Mouse (Mus musculus): ENCODE results near the gene Hist1h3d.

Hist1h3d gene

GRCm38 (mm10) chr13:23622175-23622671 is 46.7 kb downstream of the Hist1h3d start, which contains the start of gene Hist1h1e:
Gene Hist1h1e (minus strand): TSS chr13:23622558.
- DNase-seq, result peak; percentile 88

DNA sequence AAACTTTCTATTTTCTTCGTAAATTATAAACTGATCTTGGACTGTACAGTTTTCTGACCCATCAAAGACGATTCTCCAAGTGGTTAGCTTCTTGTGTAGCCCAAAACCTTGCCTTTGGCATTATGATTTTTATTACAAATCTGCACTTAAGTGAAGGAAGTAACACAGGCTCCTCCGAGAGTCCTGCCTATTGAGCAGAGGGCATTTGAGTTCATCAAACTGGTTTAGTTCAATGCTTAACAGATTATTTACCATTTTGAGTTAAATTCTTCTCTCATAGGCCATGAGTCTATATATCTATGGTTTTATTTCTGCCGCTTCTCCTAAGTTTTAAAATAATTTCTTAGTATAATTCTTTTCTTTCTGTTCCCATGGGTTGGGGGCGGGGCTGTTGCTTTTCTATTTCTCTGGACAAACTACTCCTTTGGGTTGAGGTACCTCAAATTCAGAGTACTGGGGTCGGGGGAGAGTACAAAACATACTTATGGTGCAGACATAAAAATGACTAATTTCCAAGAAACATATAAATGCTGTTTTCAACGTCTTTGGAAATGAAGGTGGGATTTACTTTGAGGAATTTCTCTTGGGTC is 47.4 kb downstream of the Hist1h3d start:
- DNase-seq, result peak; percentile 67

Measured in cerebellum, adult 9-10 months (tissue).